Mouse (Mus musculus) limb, embryonic 11.5 days (tissue): Measurements from ENCODE around the gene Ccnl1. TPM values are rescaled to one million over a fixed set of nuclear protein-coding genes. Genes with fewer than 3 reads are reported as not detected.

Source experiments
- ATAC-seq: fragments of 200-750 bp; cut with Nextera tagmentation; 2 replicates; pipeline ENCODE4 v1.8.0; 2017; ENCODE audit warnings: low read depth; ENCODE audit not compliant: insufficient number of reproducible peaks, low FRiP score, low TSS enrichment
- DNase-seq: peaks from one replicate; pipeline ENCODE4 v3.0.0-alpha.2; 2015; ENCODE audit warnings: low spot score
- H3K27ac ChIP-seq: fragments of 300-500 bp; sonication (generic); replicated peaks from 2 replicates; pipeline ENCODE4 v1.5.1; 2014; ENCODE audit warnings: low read depth, mild to moderate bottlenecking, low read length
- H3K27me3 ChIP-seq: fragments of 300-500 bp; sonication (generic); 2 replicates; pipeline ENCODE4 v1.6.1; 2014; ENCODE audit warnings: mild to moderate bottlenecking, low read length, mixed read lengths; ENCODE audit not compliant: control insufficient read depth, insufficient read depth
- H3K36me3 ChIP-seq: fragments of 300-500 bp; sonication (generic); 2 replicates; pipeline ENCODE4 v1.6.1; 2014; ENCODE audit warnings: mild to moderate bottlenecking, low read length, moderate library complexity, mixed read lengths; ENCODE audit not compliant: control insufficient read depth, insufficient read depth
- H3K4me1 ChIP-seq: fragments of 300-500 bp; sonication (generic); 2 replicates; pipeline ENCODE4 v1.6.1; 2014; ENCODE audit warnings: low read length, mixed read lengths; ENCODE audit not compliant: control insufficient read depth, insufficient read depth
- H3K4me2 ChIP-seq: fragments of 300-500 bp; sonication (generic); 2 replicates; pipeline ENCODE4 v1.6.1; 2014; ENCODE audit warnings: low read depth, mild to moderate bottlenecking, moderate library complexity; ENCODE audit not compliant: severe bottlenecking
- H3K4me3 ChIP-seq: fragments of 300-500 bp; sonication (generic); 2 replicates; pipeline ENCODE4 v1.5.1; 2014; ENCODE audit warnings: low read depth, low read length
- H3K9ac ChIP-seq: fragments of 300-500 bp; sonication (generic); 2 replicates; pipeline ENCODE4 v1.6.1; 2014; ENCODE audit warnings: mild to moderate bottlenecking, low read length
- H3K9me3 ChIP-seq: fragments of 300-500 bp; sonication (generic); 2 replicates; pipeline ENCODE4 v1.6.1; 2016; ENCODE audit warnings: low read length; ENCODE audit not compliant: control insufficient read depth
- WGBS: fragments of 180-500 bp; shearing (Covaris S2); extraction: QIAGEN DNeasy Blood & Tissue Kit; methylation state at CpG from one replicate; pipeline ENCODE4 v1.1.7; 2014; 5-methylcytosine and 5-hydroxymethylcytosine counted together
- polyA plus RNA-seq: library from polyadenylated mRNA; unstranded; fragments of >200 nt; fragmentation: Nextera tagmentation; extraction: Ambion mirVana; gene quantifications from 2 replicates; pipeline ENCODE4 v1.2.1, GENCODE M21; 2014

The Ccnl1 gene
- polyA plus RNA-seq, 1 experiment from 2014 or later, result 127 TPM

DNA sequence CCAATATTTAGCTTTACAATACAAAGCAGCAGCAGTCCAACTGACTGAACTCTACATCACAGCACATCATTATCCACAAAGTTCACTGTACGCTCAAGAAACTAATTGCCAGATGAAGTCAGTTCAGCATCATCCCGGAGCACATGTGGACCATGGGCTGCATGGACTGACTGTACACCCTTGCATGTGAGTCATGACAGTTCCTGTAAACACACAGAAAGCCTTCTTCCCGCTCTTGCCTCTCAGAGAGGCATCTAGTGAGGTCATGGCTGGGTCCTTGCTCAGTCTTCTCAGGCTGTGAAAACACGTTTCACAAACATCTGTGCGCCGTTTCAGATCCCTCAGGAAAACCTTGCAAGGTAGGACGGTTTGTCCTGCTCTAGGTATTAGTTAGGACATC lies 26.5 kb downstream of the Ccnl1 start:
- H3K36me3 ChIP-seq, result no peaks in the 10 kb centered on the region

GRCm38 (mm10) chr3:65930636-65931035 lies 27.4 kb downstream of the Ccnl1 start:
- H3K27me3 ChIP-seq, result no peaks in the 10 kb centered on the region
- no peak for ATAC-seq
- no peak overlapping the region for H3K4me2 ChIP-seq
- 58% methylated on average over 8 of the region's 8 CpGs for WGBS
- H3K36me3 ChIP-seq, result no peaks in the 10 kb centered on the region
- no peak overlapping the region for H3K9ac ChIP-seq
- H3K4me1 ChIP-seq, result peaks cover 5% of the 10 kb centered on the region; the same call in 1 of the 2 replicates
- H3K9me3 ChIP-seq, result no peaks in the 10 kb centered on the region
- DNase-seq, result no peak
- H3K27ac ChIP-seq, result no peak overlapping the region
- H3K4me3 ChIP-seq, result no peak overlapping the region

More for the DNA sequence above, 26.5 kb downstream of the Ccnl1 start:
- no peak for ATAC-seq
- H3K9me3 ChIP-seq, result no peaks in the 10 kb centered on the region
- WGBS, result 83% methylated on average over 7 of the region's 7 CpGs
- no peak overlapping the region for H3K4me2 ChIP-seq
- H3K4me3 ChIP-seq, result no peak overlapping the region
- DNase-seq, result no peak
- H3K9ac ChIP-seq, result no peak overlapping the region
- peaks cover 5% of the 10 kb centered on the region; the same call in 1 of the 2 replicates for H3K4me1 ChIP-seq
- no peak overlapping the region for H3K27ac ChIP-seq
- no peaks in the 10 kb centered on the region for H3K27me3 ChIP-seq

DNA sequence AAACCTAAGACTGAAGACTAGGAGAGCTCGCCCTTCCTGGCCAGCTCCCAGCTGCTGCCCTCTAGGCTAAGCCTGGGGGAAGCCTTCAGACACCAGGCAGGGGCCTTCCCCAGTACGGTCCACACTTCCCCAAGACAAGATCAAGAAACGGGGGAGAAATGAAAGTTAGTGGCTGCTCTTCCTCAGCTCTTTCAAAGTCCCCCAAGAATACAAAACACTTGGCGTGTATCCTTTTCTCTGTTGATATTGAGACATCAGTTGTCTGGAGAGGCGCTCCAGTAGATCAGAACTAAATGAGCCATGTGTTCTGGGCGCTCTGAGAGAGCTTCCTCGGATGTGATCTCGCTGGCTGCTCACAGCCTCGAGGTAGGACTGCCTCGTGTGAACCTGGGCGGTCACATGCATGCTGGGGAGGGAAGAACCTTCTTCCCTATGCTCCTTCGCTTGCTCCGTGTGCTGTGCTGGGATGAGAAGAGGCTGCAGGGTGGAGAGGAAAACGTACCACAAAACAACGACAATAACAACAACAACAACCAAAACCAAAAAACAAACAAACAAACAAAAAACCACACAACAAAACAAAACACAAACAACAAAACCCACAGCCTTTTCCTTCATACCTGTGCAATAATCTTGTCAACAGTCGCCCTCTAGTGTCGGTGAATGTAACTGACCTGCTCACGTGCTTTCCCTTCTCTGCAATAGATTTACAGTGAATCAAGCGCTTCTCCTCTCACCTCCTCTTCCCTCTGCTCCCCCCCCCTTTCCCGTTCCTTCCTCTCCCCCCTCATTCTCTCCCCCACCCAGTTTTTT lies 28.0 kb downstream of the Ccnl1 start:
- no peak overlapping the region for H3K27ac ChIP-seq
- WGBS, result 27% methylated on average over 20 of the region's 20 CpGs
- DNase-seq, result peak; percentile 78

DNA sequence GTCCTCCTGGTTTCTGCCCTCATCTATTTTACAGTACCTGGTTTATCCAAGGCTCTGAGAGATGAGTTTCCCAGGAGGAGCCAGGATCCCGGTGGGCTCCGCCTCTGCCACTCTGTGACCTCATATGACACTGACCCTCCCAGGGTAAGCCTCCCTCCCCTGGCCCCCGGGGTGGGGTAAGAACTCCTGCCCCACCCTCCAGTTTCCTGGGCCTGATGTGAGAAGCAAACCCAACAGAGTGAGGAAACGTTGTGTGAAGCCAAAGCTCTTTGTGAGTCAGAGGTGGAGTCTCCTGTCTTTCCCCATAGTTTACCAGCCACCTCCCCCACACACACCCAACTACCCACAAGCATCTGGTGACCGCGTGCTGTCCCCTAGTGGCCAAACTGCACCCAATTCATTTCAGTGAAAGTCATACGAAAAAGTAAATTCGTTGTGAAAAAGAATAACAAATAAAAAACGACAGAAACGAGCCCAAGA lies 28.7 kb downstream of the Ccnl1 start:
- Histone ChIP-seq H3K9me3 (no peaks in the 10 kb centered on the region), H3K9ac (peak overlapping the region; percentile 51), H3K27me3 (no peaks in the 10 kb centered on the region), H3K4me1 (peaks cover 5% of the 10 kb centered on the region; the same call in 1 of the 2 replicates), H3K4me3 (no peak overlapping the region), H3K27ac (no peak overlapping the region), H3K36me3 (no peaks in the 10 kb centered on the region), H3K4me2 (peak overlapping the region; percentile 43)
- WGBS, result 4% methylated on average over 10 of the region's 10 CpGs
- ATAC-seq (peak; percentile 82; the same call in 1 of the 2 replicates), DNase-seq (peak; percentile 90)

More for the DNA sequence above, 28.0 kb downstream of the Ccnl1 start:
- Histone ChIP-seq H3K4me2 (peak overlapping the region; percentile 43), H3K4me1 (peaks cover 5% of the 10 kb centered on the region; the same call in 1 of the 2 replicates), H3K27me3 (no peaks in the 10 kb centered on the region), H3K9ac (peak overlapping the region; percentile 51; the same call in 1 of the 2 replicates), H3K36me3 (no peaks in the 10 kb centered on the region), H3K9me3 (no peaks in the 10 kb centered on the region), H3K4me3 (no peak overlapping the region)
- ATAC-seq, result peak; percentile 68

DNA sequence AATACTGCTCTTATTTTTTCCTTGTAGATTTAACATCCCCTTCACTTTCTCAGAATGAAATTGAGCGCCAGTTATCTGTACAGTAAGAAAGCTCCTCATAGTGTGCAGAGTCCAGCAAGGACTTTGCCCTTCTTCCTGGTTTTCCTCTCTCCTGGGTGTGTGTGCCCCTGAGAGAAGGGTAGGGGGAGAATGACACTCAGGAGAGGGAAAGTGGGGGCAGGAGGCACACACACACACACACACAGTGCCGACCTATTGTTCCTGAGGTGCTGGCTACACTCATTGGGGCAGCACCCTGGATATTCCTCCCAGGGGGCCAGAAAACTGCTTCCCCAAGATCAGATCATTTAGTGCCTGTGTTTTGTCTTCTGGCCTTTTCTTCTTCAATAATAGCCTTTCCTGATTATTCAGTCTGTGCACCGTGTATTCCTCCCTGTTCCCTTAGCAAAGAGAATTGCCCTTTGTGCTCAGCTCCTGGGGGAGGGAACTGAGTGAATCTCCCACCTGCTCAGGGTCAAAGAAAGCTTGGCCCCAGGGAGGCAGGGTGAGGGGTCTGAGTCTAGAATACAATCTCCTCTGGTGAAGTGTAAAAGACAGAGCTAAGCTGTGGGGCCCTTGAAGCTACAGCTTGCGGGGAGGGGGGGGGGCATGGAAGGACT lies 29.3 kb downstream of the Ccnl1 start:
- Histone ChIP-seq H3K4me3 (no peak overlapping the region), H3K9ac (no peak overlapping the region; the same call in 1 of the 2 replicates), H3K4me1 (peaks cover 5% of the 10 kb centered on the region; the same call in 1 of the 2 replicates), H3K27me3 (no peaks in the 10 kb centered on the region), H3K27ac (no peak overlapping the region), H3K9me3 (no peaks in the 10 kb centered on the region), H3K36me3 (no peaks in the 10 kb centered on the region), H3K4me2 (peak overlapping the region; percentile 43)
- ATAC-seq, result 0 out of 2 replicates have a peak, but pooled peaks have one; percentile 18
- no peak for DNase-seq
- 59% methylated on average over 4 of the region's 4 CpGs for WGBS

- ATAC-seq (no peak), DNase-seq (no peak)
- WGBS, result 70% methylated on average over 7 of the region's 7 CpGs
- H3K27ac ChIP-seq, result no peak overlapping the region
- H3K4me1 ChIP-seq, result peaks cover 5% of the 10 kb centered on the region; the same call in 1 of the 2 replicates
- no peaks in the 10 kb centered on the region for H3K36me3 ChIP-seq
- no peak overlapping the region for H3K4me3 ChIP-seq
- H3K4me2 ChIP-seq, result no peak overlapping the region
- no peak overlapping the region for H3K9ac ChIP-seq
- H3K9me3 ChIP-seq, result no peaks in the 10 kb centered on the region
- no peaks in the 10 kb centered on the region for H3K27me3 ChIP-seq
Observed at GRCm38 (mm10) chr3:65927685-65928084, 30.4 kb downstream of the Ccnl1 start.

- ATAC-seq, result no peak
- H3K4me2 ChIP-seq, result no peak overlapping the region
- WGBS, result 72% methylated on average over 4 of the region's 4 CpGs
- no peak overlapping the region for H3K4me3 ChIP-seq
- no peak overlapping the region for H3K9ac ChIP-seq
- no peak overlapping the region for H3K27ac ChIP-seq
- H3K36me3 ChIP-seq, result no peaks in the 10 kb centered on the region
- H3K4me1 ChIP-seq, result peaks cover 5% of the 10 kb centered on the region; the same call in 1 of the 2 replicates
- no peak for DNase-seq
- no peaks in the 10 kb centered on the region for H3K27me3 ChIP-seq
- no peaks in the 10 kb centered on the region for H3K9me3 ChIP-seq
Observed at GRCm38 (mm10) chr3:65927101-65927501, 30.9 kb downstream of the Ccnl1 start.

DNA sequence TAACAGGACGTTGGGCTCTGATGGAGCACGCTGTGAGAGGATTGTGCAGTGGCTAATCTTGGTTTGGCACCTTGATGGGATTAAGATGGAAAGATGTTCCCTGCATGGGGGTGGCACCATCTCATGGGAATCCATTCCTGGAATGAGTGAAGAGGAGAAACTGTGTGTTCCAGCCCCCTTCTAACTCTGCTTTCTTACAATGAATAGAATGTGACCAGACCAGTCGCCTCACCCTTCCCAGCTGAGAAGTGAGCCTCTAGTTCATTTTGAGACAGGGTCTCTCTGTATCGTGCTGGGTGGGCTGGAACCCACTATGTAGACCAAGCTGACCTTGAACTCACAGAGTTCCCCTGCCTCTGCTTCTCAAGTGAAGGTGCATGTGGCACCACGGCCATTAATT lies 31.6 kb downstream of the Ccnl1 start:
- H3K27ac ChIP-seq, result no peak overlapping the region
- no peaks in the 10 kb centered on the region for H3K36me3 ChIP-seq
- no peak overlapping the region for H3K4me2 ChIP-seq
- no peak overlapping the region for H3K4me3 ChIP-seq
- ATAC-seq (no peak), DNase-seq (no peak)
- no peaks in the 10 kb centered on the region for H3K9me3 ChIP-seq
- 84% methylated on average over 5 of the region's 5 CpGs for WGBS
- no peaks in the 10 kb centered on the region for H3K27me3 ChIP-seq
- peaks cover 5% of the 10 kb centered on the region; the same call in 1 of the 2 replicates for H3K4me1 ChIP-seq
- H3K9ac ChIP-seq, result no peak overlapping the region
